Mouse (Mus musculus): ENCODE data around the gene Ldhb. TPM values are rescaled to one million over a fixed set of nuclear protein-coding genes. Genes with fewer than 3 reads are reported as not detected.

The Ldhb gene
- polyA plus RNA-seq, 1 experiment from 2014 or later = 41.0 TPM

Other genes with a start within 250 kb of the Ldhb start
- not detected in 2 replicates for gene Iapp, start 209.5 kb downstream of the Ldhb start, polyA plus RNA-seq (2015; fragmentation: Nextera tagmentation; extraction: Ambion mirVana)
- gene Slco1a5, start 185.0 kb downstream of the Ldhb start, polyA plus RNA-seq (2015; fragmentation: Nextera tagmentation; extraction: Ambion mirVana) = not detected in 2 replicates
- 5.6 and 7.7 TPM in 2 replicates for gene Pyroxd1, start 162.3 kb downstream of the Ldhb start, polyA plus RNA-seq (2015; fragmentation: Nextera tagmentation; extraction: Ambion mirVana)
- gene Recql, start 120.9 kb downstream of the Ldhb start, polyA plus RNA-seq (2015; fragmentation: Nextera tagmentation; extraction: Ambion mirVana) = 18.8 and 22.1 TPM in 2 replicates
- gene Golt1b, start 120.7 kb downstream of the Ldhb start, polyA plus RNA-seq (2015; fragmentation: Nextera tagmentation; extraction: Ambion mirVana) = 47.3 and 53.5 TPM in 2 replicates
- 0.17 and 0.29 TPM in 2 replicates for gene Spx, start 94.5 kb downstream of the Ldhb start, polyA plus RNA-seq (2015; fragmentation: Nextera tagmentation; extraction: Ambion mirVana)
- gene Gys2, start 34.8 kb downstream of the Ldhb start, polyA plus RNA-seq (2015; fragmentation: Nextera tagmentation; extraction: Ambion mirVana) = 37.9 and 53.3 TPM in 2 replicates
- 1.5 and 2.0 TPM in 2 replicates for gene Kcnj8, start 63.7 kb upstream of the Ldhb start, polyA plus RNA-seq (2015; fragmentation: Nextera tagmentation; extraction: Ambion mirVana)
- gene Abcc9, start 194.4 kb upstream of the Ldhb start, polyA plus RNA-seq (2015; fragmentation: Nextera tagmentation; extraction: Ambion mirVana) = 1.1 and 1.9 TPM in 2 replicates
- 154 and 158 TPM in 2 replicates for gene Cmas, start 248.7 kb upstream of the Ldhb start, polyA plus RNA-seq (2015; fragmentation: Nextera tagmentation; extraction: Ambion mirVana)

Data from liver, embryonic 13.5 days (tissue).